Mouse (Mus musculus) left cerebral cortex, postnatal 36 days (tissue): Measurements from ENCODE around the gene Atxn7l1. TPM values are rescaled to one million over a fixed set of nuclear protein-coding genes. Genes with fewer than 3 reads are reported as not detected.

Source experiments
- DNase-seq, 2 experiments: peaks; one replicate each; pipeline ENCODE4 v3.0.0; 2021 to 2022; ENCODE audit warnings: low spot score in 2 of 2, mixed read lengths in 1 of 2
- intact Hi-C: fragments of 180-260 bp; cut with DNase I; formaldehyde crosslinking; loops from one replicate; pipeline ENCODE4 v1.15.1; 2025
- total RNA-seq, 2 experiments: library from RNA; stranded (reverse); gene quantifications; 2 replicates each; pipeline ENCODE4 v1.2.3; 2021

The Atxn7l1 gene
- total RNA-seq, 2 experiments from 2014 or later, result 49.8 to 67.5 TPM

DNA sequence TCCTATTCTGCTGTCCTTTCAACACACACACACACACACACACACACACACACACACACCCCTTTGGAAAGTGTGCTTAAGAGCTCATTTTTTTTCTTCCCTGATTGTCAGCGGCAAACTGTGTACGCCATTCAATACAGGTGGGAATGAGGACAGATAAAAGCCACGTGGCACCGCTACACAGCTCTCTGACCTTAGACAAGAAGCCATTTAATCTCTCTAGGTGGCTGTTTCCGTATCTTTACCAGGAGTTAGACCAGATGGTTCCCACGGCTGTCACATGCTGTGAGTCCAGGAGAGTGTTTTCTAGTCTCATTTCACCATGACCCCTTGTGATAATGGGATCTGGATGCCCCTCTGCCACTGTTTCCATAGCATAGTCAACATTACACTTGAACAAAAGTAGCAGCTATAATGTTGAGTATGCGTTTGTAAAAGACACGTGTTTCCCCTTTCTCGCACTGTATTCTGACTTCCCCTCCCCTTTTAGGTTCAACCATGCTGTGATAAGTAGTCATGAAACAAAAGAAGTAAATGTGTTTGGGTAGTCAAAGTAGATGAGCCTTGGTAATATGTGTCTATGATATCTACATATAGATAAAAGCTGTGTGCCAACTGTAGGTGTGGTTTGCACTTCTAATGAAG lies 70.8 kb downstream of the Atxn7l1 start:
- no peak for DNase-seq
- intact Hi-C loops, result no loop called here

- intact Hi-C loops, result no loop called here
These were observed 71.9 kb downstream of the Atxn7l1 start for GRCm38 (mm10) chr12:33219436-33219835.

DNA sequence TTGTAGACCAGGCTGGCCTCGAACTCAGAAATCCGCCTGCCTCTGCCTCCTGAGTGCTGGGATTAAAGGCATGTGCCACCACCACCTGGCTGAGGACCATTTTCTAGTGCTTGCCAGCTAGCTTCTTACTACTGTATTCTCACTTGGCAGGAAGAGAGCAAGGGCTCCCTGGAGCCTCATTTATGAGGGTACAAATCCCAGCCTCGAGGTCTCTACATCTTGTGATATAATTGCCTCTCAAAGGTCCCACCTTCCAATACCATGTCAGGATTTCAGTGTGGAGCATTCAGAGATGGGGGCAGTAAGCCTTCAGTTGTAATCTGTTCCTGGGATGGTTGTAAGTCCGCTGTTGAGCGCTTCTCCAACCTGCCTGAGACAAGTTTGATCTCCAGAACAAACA lies 72.6 kb downstream of the Atxn7l1 start:
- no peak for DNase-seq
- intact Hi-C loops, result no loop called here

More at GRCm38 (mm10) chr12:33219436-33219835, 71.9 kb downstream of the Atxn7l1 start:
- no peak for DNase-seq

- DNase-seq, result peak; percentile 58 to 63
- intact Hi-C loops, result no loop called here
These were observed 73.1 kb downstream of the Atxn7l1 start for GRCm38 (mm10) chr12:33220509-33221051.

- intact Hi-C loops, result no loop called here
- DNase-seq, result no peak
These were observed 74.7 kb downstream of the Atxn7l1 start for GRCm38 (mm10) chr12:33222187-33222586.

GRCm38 (mm10) chr12:33225117-33225541 lies 77.6 kb downstream of the Atxn7l1 start:
- peak; percentile 52 to 67 for DNase-seq
- intact Hi-C loops, result no loop called here

- DNase-seq, result no peak
- intact Hi-C loops, result no loop called here
These were observed 78.5 kb downstream of the Atxn7l1 start for GRCm38 (mm10) chr12:33225978-33226377.

DNA sequence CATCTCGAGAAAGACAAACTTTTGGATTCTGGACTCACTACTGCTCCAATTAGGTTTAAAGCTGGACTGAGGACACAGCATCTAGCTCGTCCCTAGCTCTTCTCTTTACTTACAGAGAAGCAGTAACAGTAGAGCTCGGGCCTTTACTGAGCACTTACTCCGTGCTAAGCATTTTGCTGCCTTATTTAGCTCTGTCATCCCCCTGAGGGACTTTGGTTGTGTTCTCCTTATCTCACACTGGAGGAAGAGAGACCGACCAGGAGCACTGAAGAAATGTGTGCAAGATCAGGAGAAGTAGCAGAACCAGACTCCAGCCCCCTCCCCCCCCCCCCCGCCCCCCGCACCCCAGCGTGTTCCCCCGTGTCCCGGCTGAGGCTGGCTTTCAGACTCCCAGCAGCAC lies 79.1 kb downstream of the Atxn7l1 start:
- intact Hi-C loops, result no loop called here
- no peak for DNase-seq

DNA sequence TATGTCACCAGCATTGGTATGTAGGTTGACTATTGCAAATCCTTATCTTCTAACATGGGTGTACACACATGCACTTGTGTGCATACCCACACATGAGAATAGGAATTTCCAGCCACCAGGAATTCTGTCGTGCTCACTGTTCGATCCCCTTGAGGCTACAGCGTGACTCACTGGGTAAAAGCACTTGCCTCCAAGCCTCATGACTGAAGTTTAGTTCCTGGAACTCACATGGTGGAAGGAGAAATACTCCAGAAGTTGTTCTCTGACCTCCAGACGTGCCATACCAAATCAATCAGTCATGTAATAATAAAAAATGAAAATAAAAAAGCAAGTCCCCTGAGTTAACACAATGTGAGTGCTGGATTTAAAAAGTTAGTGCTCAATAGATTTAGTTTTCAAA lies 87.8 kb downstream of the Atxn7l1 start:
- DNase-seq, result no peak
- intact Hi-C loops, result loop anchor here (5.0 kb wide), 1 partner anchor 1347 kb away; no protein-coding TSS in a partner anchor

DNA sequence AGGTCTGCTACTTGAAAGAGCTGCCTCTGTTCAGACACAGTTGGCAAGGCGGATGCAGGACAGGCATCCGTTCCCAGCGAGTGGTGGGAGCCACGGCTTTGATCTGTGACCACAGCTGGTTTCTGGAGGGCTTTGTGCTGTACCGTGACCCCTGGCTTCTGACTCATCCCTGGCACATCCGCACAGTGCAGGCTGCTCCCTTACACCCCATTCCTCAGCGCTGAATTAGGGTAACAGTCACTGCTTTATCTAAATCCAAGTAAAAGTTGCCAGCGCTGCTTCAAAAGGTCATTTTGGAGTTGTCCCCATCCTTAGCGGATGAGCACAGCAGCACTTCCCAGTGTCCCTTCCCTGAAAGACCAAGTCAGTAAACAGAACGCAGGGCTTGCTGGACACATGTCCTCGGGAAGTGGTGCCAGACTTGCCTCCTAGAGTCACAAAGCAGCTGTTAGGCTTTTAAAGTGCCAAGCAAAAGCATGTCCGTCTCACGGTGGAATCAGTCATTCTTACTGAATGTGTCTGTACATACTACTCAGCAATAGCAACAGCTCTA lies 88.4 kb downstream of the Atxn7l1 start:
- intact Hi-C loops, result loop anchor here (5.0 kb wide), 1 partner anchor 1346 kb away; no protein-coding TSS in a partner anchor
- DNase-seq, result no peak

DNA sequence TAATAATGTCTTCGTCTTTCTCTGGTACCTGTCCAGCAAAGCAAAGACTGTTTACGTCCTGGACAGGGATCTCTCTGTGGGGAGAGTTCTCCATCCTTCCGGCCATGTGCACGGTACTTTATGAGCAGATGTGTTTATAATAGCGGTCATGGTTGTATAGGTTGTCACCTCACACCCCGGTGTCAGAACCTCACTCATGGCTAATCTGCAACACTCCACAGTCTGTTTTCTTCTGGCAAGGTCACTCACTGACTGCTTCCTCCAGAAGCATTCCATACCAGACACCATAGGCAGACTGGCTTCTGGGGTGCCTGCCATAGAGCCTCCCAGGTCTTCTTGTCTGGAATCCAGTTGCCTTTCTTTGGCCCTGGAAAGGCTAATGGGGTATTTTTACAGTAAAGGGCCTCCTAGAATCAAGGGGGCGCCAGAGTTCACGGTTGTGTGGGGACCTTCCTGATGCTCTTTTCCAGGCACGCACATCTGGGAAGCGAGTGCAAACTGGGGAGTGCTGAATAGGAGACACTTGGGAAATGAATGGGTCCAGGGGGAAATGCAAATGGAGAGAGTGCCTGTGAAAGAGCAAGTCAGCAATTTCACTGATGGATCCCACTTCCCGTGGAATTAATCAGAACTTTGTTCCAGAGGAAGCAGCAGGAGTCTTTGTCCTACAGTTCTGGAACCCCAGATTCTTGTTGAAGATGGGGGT lies 89.0 kb downstream of the Atxn7l1 start:
- intact Hi-C loops, result loop anchor here (5.0 kb wide), 1 partner anchor 1346 kb away; no protein-coding TSS in a partner anchor
- DNase-seq, result no peak

DNA sequence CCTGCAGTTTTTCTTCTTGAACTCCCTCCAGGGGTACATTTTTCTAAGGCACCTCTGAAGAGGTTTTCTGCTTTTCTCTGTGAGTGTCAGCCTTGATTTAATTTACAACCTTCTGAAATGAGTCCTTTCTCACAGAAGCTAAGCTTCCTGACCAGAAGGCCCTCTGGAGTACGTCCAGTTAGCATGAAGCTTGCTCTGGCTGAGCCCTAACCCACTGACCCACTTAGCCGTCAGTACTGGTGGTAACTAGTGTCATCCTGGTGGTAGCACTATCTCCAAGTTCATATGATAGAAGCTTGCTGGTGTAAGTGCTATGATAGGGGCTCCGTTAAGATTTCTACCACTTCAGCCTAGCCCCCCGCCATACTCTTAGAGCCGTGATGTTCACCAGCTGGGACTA lies 89.6 kb downstream of the Atxn7l1 start:
- no peak for DNase-seq
- intact Hi-C loops, result loop anchor here (5.0 kb wide), 1 partner anchor 1345 kb away; no protein-coding TSS in a partner anchor

DNA sequence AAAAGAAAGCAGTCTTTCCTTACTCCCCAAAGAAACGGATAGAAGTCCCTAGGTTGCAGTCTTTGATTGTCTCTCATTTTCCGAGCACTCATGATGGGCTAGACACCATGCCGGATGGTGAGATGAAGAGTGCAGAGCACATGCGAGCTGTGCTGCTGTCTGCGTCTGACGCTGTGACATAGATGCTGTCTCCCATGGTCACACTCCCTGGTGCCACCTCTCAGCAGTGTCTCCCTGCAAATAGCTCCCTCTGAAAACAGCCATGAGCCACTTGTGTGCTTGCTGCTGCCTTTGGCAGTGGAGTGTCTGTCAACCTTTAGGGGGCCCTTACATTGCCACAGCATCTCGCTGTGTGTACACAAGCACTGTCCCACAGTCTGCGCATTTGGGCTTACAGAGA lies 95.2 kb downstream of the Atxn7l1 start:
- intact Hi-C loops, result loop anchor here (10.0 kb wide), 1 partner anchor 98 kb away; the partner anchor contains the start of gene Atxn7l1
- DNase-seq, result no peak

- intact Hi-C loops, result loop anchor here (10.0 kb wide), 1 partner anchor 100 kb away; the partner anchor contains the start of gene Atxn7l1
- peak; percentile 29 to 45 for DNase-seq
These were observed 96.8 kb downstream of the Atxn7l1 start for GRCm38 (mm10) chr12:33244132-33244875.

DNA sequence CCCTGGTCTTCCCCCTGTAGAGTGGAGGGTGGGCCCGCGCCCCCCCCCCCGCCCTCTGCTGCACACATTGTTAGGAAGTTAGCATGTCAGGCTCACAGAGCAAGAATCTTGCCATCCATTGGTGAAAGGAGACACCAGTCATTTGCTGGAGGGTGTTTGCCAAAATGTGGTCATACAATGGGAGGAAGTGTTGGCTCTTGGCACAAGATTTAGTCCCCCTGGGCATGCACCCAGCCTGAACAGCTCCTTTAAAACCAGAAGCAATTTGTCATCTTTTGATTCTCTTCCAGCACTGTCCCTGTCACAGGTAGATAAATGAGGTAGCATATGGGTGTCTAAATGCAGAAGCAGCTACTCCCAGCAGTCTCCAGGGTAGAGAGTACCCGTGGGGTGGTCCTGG lies 98.0 kb downstream of the Atxn7l1 start:
- intact Hi-C loops, result loop anchor here (10.0 kb wide), 1 partner anchor 101 kb away; the partner anchor contains the start of gene Atxn7l1
- no peak for DNase-seq

DNA sequence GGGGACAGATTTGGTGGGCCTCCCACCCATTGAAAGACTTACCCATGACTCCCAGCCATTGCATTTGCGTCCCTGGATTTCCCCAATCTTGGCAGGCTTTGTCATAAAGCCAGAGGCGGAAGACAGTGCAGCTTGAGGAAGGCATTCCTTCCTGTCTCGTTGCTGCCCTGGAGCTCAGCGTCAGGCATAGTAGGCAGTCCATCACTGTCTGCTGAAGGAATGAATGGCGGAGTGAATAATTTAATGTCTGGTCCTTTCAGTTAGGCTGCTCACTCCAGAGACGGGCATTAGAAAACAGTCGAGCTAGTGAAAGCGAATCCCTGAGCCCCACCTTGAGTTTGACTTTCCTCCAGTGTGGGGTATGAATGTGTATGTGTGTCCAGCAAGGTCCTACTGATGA lies 99.4 kb downstream of the Atxn7l1 start:
- intact Hi-C loops, result loop anchor here (10.0 kb wide), 1 partner anchor 102 kb away; the partner anchor contains the start of gene Atxn7l1
- no peak for DNase-seq

- intact Hi-C loops, result no loop called here
- DNase-seq, result no peak
These were observed 102.7 kb downstream of the Atxn7l1 start for GRCm38 (mm10) chr12:33250197-33250596.

- intact Hi-C loops, result no loop called here
- DNase-seq, result no peak
These were observed 103.9 kb downstream of the Atxn7l1 start for GRCm38 (mm10) chr12:33251399-33251798.

- intact Hi-C loops, result no loop called here
- no peak for DNase-seq
These were observed 105.1 kb downstream of the Atxn7l1 start for GRCm38 (mm10) chr12:33252621-33253020.
